Mouse (Mus musculus): ENCODE measurements around the gene Rnf20.

DNA sequence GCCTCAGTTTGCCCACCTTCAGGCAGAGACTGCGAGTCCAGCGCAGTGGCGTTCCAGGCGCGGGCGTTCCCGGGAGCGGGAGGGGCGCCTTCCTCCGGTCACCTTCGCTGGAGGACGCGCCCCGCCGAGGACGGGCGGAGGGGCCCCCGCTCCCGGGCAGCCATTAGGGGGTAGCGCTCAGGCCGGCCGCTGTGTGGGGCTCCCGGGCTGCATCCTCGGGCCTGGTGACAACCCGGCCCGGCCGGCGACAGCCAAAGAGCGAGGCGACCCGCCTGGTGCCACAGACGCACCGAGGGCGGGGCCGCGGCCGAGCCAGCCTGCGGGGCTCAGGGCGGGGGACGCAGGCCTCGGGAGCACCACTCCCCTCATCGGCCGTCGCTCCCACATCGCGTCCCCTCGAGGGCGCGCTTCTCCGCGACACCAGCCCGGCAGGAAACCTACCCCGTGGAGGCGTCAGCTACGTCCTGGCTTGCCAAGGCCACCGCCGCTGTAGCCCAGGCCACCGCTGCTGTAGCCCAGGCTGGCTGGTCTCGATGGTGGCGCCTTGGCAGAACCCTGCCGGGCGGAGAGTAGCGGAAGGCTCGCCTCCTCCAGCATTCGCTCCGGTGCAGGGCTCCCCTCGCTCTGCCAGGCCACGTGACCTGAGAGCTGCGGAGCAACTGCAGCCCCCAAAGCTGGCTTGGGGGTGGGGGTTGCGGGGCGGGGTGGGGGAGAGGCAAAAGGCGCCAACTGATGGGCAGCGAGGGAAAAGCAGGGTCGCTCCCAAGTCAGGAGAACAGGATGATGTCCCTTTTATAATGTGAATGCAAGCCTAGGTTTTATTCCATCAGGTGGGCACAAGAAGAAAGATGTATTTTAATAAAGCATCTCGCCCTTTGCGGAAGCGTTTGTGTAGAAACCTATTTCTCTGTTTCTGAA, 34.4 kb upstream of the Rnf20 start, which contains the start of gene Tmem246:
- TF ChIP-seq CTCF (IDR thresholded peaks at IDR 0.05; ENCODE audit: control insufficient read depth, insufficient read depth, low read length) (no peak), POLR2A (IDR thresholded peaks at IDR 0.05; ENCODE audit: borderline replicate concordance, control insufficient read depth, low read depth, low read length) (no peak)
